Mouse (Mus musculus) E14TG2a.4 (cell line): ENCODE measurements around the gene Tspan33.

Experiments
- CTCF ChIP-seq: conservative IDR thresholded peaks from 2 replicates; pipeline ENCODE4 v1.5.1; 2014; ENCODE audit warnings: low read length
- NANOG ChIP-seq: IDR thresholded peaks from 2 replicates; pipeline ENCODE4 v1.6.1; 2014; ENCODE audit warnings: borderline replicate concordance, low read length, mixed read lengths
- POU5F1 ChIP-seq: IDR thresholded peaks from 2 replicates; pipeline ENCODE4 v1.6.1; 2014; ENCODE audit warnings: low read length, borderline replicate concordance

- TF ChIP-seq CTCF, result no peak
- no peak for TF ChIP-seq NANOG
- TF ChIP-seq POU5F1, result no peak
These were observed 21.2 kb upstream of the Tspan33 start for GRCm38 (mm10) chr6:29672563-29673411.
